ENCODE assay signal across 9 mouse cellular contexts in genomic region chr10:8884565-8884964, GRCm38 (mm10). TPM values are rescaled to one million over a fixed set of nuclear protein-coding genes. Genes with fewer than 3 reads are reported as not detected.
DNase-seq lines count a peak whose midpoint lies in the region; ATAC-seq and TF ChIP-seq lines count a peak whose summit lies in the region.
"Had no signal": no experiment of that assay in that cellular context is flagged by ENCODE, and none has a peak within 500 bp of the region (broad histone marks: within the 10 kb centered on the region; RNA-seq: fewer than 3 reads in every experiment).

No protein-coding gene starts in this region.

- no peaks in the 10 kb centered on the region for H3K36me3 ChIP-seq in heart, embryonic 11.5 days (ENCODE audit: control insufficient read depth, insufficient read depth, low read length)
- H3K36me3 ChIP-seq in hindbrain, embryonic 11.5 days (ENCODE audit: control insufficient read depth, insufficient read depth, low read length): no peaks in the 10 kb centered on the region
- no peaks in the 10 kb centered on the region for H3K36me3 ChIP-seq in liver, postnatal 0 days (replicated peaks; ENCODE audit: insufficient read depth, low read length)

- H3K9ac ChIP-seq in heart, embryonic 11.5 days (ENCODE audit: low read depth, low read length): no peak overlapping the region
- H3K9ac ChIP-seq in hindbrain, embryonic 11.5 days (ENCODE audit: low read depth, low read length): no peak overlapping the region
- H3K9ac ChIP-seq in liver, postnatal 0 days (replicated peaks): no peak overlapping the region

- peak overlapping the region; percentile 81; the same call in 1 of the 2 replicates for H3K4me3 ChIP-seq in heart, embryonic 11.5 days (ENCODE audit: low read depth, low read length)
- no peak overlapping the region for H3K4me3 ChIP-seq in hindbrain, embryonic 11.5 days (ENCODE audit: low read depth, low read length)
- H3K4me3 ChIP-seq in liver, postnatal 0 days (ENCODE audit: low read depth, low read length): peak overlapping the region; percentile 75

- H3K4me2 ChIP-seq in heart, embryonic 11.5 days: peak overlapping the region; percentile 77
- peak overlapping the region; percentile 77 for H3K4me2 ChIP-seq in hindbrain, embryonic 11.5 days (replicated peaks; ENCODE audit: low read depth, low read length)
- peak overlapping the region; percentile 79 for H3K4me2 ChIP-seq in liver, postnatal 0 days (ENCODE audit: low read depth, low read length)

- H3K27ac ChIP-seq in heart, embryonic 11.5 days (ENCODE audit: low read depth, low read length): no peak overlapping the region
- H3K27ac ChIP-seq in hindbrain, embryonic 11.5 days (ENCODE audit: low read depth, low read length): no peak overlapping the region
- peak overlapping the region; percentile 95 for H3K27ac ChIP-seq in liver, postnatal 0 days (ENCODE audit: low read depth)

- no peak for ATAC-seq in heart, embryonic 11.5 days (replicated peaks; ENCODE audit: insufficient number of reproducible peaks, low FRiP score, low TSS enrichment)
- no peak for ATAC-seq in hindbrain, embryonic 11.5 days (ENCODE audit: low FRiP score)
- ATAC-seq in liver, postnatal 0 days: no peak

- H3K4me1 ChIP-seq in heart, embryonic 11.5 days (ENCODE audit: control insufficient read depth, insufficient read depth, low read length): peaks cover 20% of the 10 kb centered on the region
- no peaks in the 10 kb centered on the region for H3K4me1 ChIP-seq in hindbrain, embryonic 11.5 days (replicated peaks; ENCODE audit: control insufficient read depth, insufficient read depth, low read length)
- H3K4me1 ChIP-seq in liver, postnatal 0 days (ENCODE audit: insufficient read depth): 0 out of 2 replicates have a peak, but pooled peaks cover 11% of the 10 kb centered on the region

- WGBS in heart, embryonic 11.5 days (ENCODE audit: insufficient replicate concordance): 30% methylated on average over 5 of the region's 5 CpGs
- 37% methylated on average over 5 of the region's 5 CpGs for WGBS in hindbrain, embryonic 11.5 days
- WGBS in liver, postnatal 0 days (ENCODE audit: insufficient replicate concordance): 46% methylated on average over 5 of the region's 5 CpGs

- no peak for TF ChIP-seq CTCF in liver, postnatal 0 days (IDR thresholded peaks at IDR 0.05; ENCODE audit: low read depth)

- no peak for DNase-seq in heart, adult 18-20 months
- peak; percentile 39 for DNase-seq in R1 (ENCODE audit: low read depth, low spot score)
- DNase-seq in hindbrain, embryonic 11.5 days (ENCODE audit: low spot score): no peak
- no peak for DNase-seq in liver, postnatal 0 days
- DNase-seq in retina, embryonic 14.5 days (ENCODE audit: low spot score): no peak
- no peak for DNase-seq in adrenal gland, adult 18-20 months (ENCODE audit: low spot score in 2 of 2)
- DNase-seq in gastrocnemius, postnatal 4 days (ENCODE audit: low spot score in 2 of 2): no peak
- DNase-seq: gastrocnemius, postnatal 36 days had no signal

- H3K9me3 ChIP-seq in heart, embryonic 11.5 days (replicated peaks; ENCODE audit: control insufficient read depth, low read length): no peaks in the 10 kb centered on the region
- no peaks in the 10 kb centered on the region for H3K9me3 ChIP-seq in hindbrain, embryonic 11.5 days (ENCODE audit: control insufficient read depth, low read length)
- no peaks in the 10 kb centered on the region for H3K9me3 ChIP-seq in liver, postnatal 0 days (ENCODE audit: low read length)

- no peaks in the 10 kb centered on the region for H3K27me3 ChIP-seq in heart, embryonic 11.5 days (ENCODE audit: control insufficient read depth, insufficient read depth, low read length)
- no peaks in the 10 kb centered on the region for H3K27me3 ChIP-seq in hindbrain, embryonic 11.5 days (ENCODE audit: control insufficient read depth, insufficient read depth, low read length)
- H3K27me3 ChIP-seq in liver, postnatal 0 days (ENCODE audit: insufficient read depth, low read length): no peaks in the 10 kb centered on the region

- TF ChIP-seq EP300 in liver, postnatal 0 days (IDR thresholded peaks at IDR 0.05; ENCODE audit: low read depth): no peak

RNA-seq across cellular contexts. Expression of gene Sash1, which starts 1.3 kb away (rescaled TPM):
- 2.2 and 3.6 TPM in 2 replicates for polyA plus RNA-seq in heart, embryonic 11.5 days (2014; fragmentation: Nextera tagmentation; extraction: Ambion mirVana)
- 10 to 100 TPM; 29.7 to 31.8 TPM for total RNA-seq in heart, adult 18-20 months (2021)
- polyA plus RNA-seq in hindbrain, embryonic 11.5 days (2014; fragmentation: Nextera tagmentation; extraction: Ambion mirVana): 5.2 and 6.5 TPM in 2 replicates
- 1.9 and 2.2 TPM in 2 replicates for polyA plus RNA-seq in liver, postnatal 0 days (2015; fragmentation: Nextera tagmentation; extraction: Ambion mirVana)
- total RNA-seq in adrenal gland, adult 18-20 months (2021): 10 to 100 TPM; 35.1 to 83.4 TPM
- total RNA-seq in gastrocnemius, postnatal 4 days (2021): 10 to 100 TPM; 61.2 to 71.6 TPM
